In the genomic region with DNA sequence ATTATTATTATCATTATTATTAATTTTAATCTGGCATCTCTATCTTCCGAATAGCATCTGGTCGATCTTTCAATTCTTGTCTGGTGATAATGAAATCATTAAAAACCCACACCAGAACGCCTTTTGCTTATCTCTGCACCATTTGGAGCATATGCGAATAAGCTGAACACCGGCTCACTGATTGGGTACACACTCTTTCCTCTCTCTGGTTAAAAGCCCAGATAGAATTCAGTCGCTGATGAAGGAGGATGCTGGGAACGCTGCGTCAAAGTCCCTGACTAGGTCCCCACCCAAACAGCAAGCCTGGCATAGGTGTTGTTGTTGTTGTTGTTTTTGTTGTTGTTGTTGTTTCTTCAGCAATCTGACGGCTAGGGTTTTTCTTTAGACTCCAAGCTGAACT, we compare ENCODE assay signal across 21 mouse cellular contexts.
"Had no signal": no experiment of that assay in that cellular context is flagged by ENCODE, and none has a peak within 500 bp of the region (broad histone marks: within the 10 kb centered on the region; RNA-seq: fewer than 3 reads in every experiment).

No protein-coding gene starts in this region.

- H3K36me3 ChIP-seq: limb, embryonic 12.5 days; limb, embryonic 15.5 days; midbrain, embryonic 15.5 days; neural tube, embryonic 13.5 days; stomach, embryonic 15.5 days had no signal

- H3K27me3 ChIP-seq: limb, embryonic 12.5 days; limb, embryonic 15.5 days; midbrain, embryonic 15.5 days; neural tube, embryonic 13.5 days; stomach, embryonic 15.5 days had no signal

- ATAC-seq: intestine, postnatal 0 days; liver, postnatal 0 days; lung, postnatal 0 days; midbrain, embryonic 15.5 days had no signal

- DNase-seq: kidney, adult 2 months; kidney, postnatal 25 days; left cerebral cortex, postnatal 4 days; liver, postnatal 0 days; lung, embryonic 14.5 days; retina, postnatal 1 day; right cerebral cortex, postnatal 25 days; spleen, adult 18-20 months; thymus, postnatal 25 days had no signal

- H3K27ac ChIP-seq: kidney, postnatal 0 days; limb, embryonic 12.5 days; limb, embryonic 15.5 days; liver, embryonic 14.5 days; macrophage; midbrain, embryonic 15.5 days; neural tube, embryonic 13.5 days; stomach, embryonic 15.5 days had no signal

- H3K9me3 ChIP-seq: limb, embryonic 12.5 days; limb, embryonic 15.5 days; midbrain, embryonic 15.5 days; neural tube, embryonic 13.5 days; stomach, embryonic 15.5 days had no signal

- H3K4me2 ChIP-seq: limb, embryonic 12.5 days; limb, embryonic 15.5 days; liver, embryonic 11.5 days; lung, embryonic 14.5 days; midbrain, embryonic 15.5 days; neural tube, embryonic 13.5 days; stomach, embryonic 15.5 days had no signal

- H3K9ac ChIP-seq: limb, embryonic 12.5 days; limb, embryonic 15.5 days; liver, embryonic 14.5 days; liver, postnatal 0 days; lung, embryonic 14.5 days; midbrain, embryonic 15.5 days; neural tube, embryonic 13.5 days; stomach, embryonic 15.5 days had no signal

- H3K4me3 ChIP-seq: limb, embryonic 12.5 days; limb, embryonic 15.5 days; midbrain, embryonic 15.5 days; myocyte; neural tube, embryonic 13.5 days; stomach, embryonic 15.5 days had no signal

- H3K4me1 ChIP-seq: midbrain, embryonic 15.5 days; neural tube, embryonic 13.5 days; stomach, embryonic 15.5 days had no signal
